Mouse (Mus musculus): ENCODE results near the gene Cavin1. TPM values are rescaled to one million over a fixed set of nuclear protein-coding genes. Genes with fewer than 3 reads are reported as not detected.
A peak's percentile ranks its signal among the peaks of the same experiment; 100 is the strongest.
"Not testable (repeated sequence)": the region's sequence is repeated elsewhere in the genome, so short reads cannot be mapped to it uniquely, and the experiment has no call there.

Cavin1 gene
- 18.2 and 21.4 TPM in 2 replicates for polyA plus RNA-seq (2016; fragmentation: Nextera tagmentation; extraction: Ambion mirVana)

GRCm38 (mm10) chr11:100970557-100970937 lies at the start of gene Cavin1:
Gene Cavin1 (minus strand): TSS chr11:100970887.
- Histone ChIP-seq H3K9me3 (no peaks in the 10 kb centered on the region), H3K4me3 (peak within 1 kb of the TSS; percentile 50), H3K27ac (peak within 1 kb of the TSS; percentile 50), H3K36me3 (no peaks in the 10 kb centered on the region), H3K27me3 (ENCODE audit: insufficient read depth, poor library complexity, severe bottlenecking) (peaks cover 97% of the 10 kb centered on the region), H3K4me1 (replicated peaks) (peaks cover 22% of the 10 kb centered on the region)
- DNase-seq (ENCODE audit: low spot score), result no peak
- WGBS, result 2% methylated on average over 20 of the region's 20 CpGs

GRCm38 (mm10) chr11:101011641-101012040 lies 41.0 kb upstream of the Cavin1 start:
- peak overlapping the region; percentile 75; the same call in 1 of the 2 replicates for H3K4me3 ChIP-seq
- no peak overlapping the region for H3K27ac ChIP-seq
- DNase-seq (ENCODE audit: low spot score), result no peak
- H3K36me3 ChIP-seq, result peaks cover 40% of the 10 kb centered on the region
- no peaks in the 10 kb centered on the region; the same call in 1 of the 2 replicates for H3K27me3 ChIP-seq (ENCODE audit: insufficient read depth, poor library complexity, severe bottlenecking)
- peaks cover 19% of the 10 kb centered on the region for H3K4me1 ChIP-seq (replicated peaks)
- WGBS, result 87% methylated on average over 6 of the region's 6 CpGs
- no peaks in the 10 kb centered on the region for H3K9me3 ChIP-seq

- peak; percentile 30 for DNase-seq (ENCODE audit: low spot score)
- Histone ChIP-seq H3K4me1 (replicated peaks) (peaks cover 19% of the 10 kb centered on the region), H3K27me3 (ENCODE audit: insufficient read depth, poor library complexity, severe bottlenecking) (peaks cover 5% of the 10 kb centered on the region; the same call in 1 of the 2 replicates), H3K36me3 (peaks cover 30% of the 10 kb centered on the region), H3K4me3 (peak overlapping the region; percentile 75), H3K27ac (peak overlapping the region; percentile 90), H3K9me3 (no peaks in the 10 kb centered on the region)
- 12% methylated on average over 29 of the region's 29 CpGs for WGBS
These were observed 39.4 kb upstream of the Cavin1 start for GRCm38 (mm10) chr11:101009888-101010784.

- Histone ChIP-seq H3K4me3 (peak within 1 kb of the TSS; percentile 75), H3K27ac (peak within 1 kb of the TSS; percentile 90), H3K9me3 (no peaks in the 10 kb centered on the region), H3K27me3 (ENCODE audit: insufficient read depth, poor library complexity, severe bottlenecking) (peaks cover 5% of the 10 kb centered on the region; the same call in 1 of the 2 replicates), H3K4me1 (replicated peaks) (peaks cover 19% of the 10 kb centered on the region), H3K36me3 (peaks cover 22% of the 10 kb centered on the region)
- under 1% methylated on average over 44 of the region's 44 CpGs for WGBS
- DNase-seq (ENCODE audit: low spot score), result peak; percentile 97
These were observed 38.6 kb upstream of the Cavin1 start, which contains the start of gene Atp6v0a1 for GRCm38 (mm10) chr11:101009046-101009887. Gene Atp6v0a1 (plus strand): TSS chr11:101009452.

GRCm38 (mm10) chr11:101008206-101009045 lies 37.7 kb upstream of the Cavin1 start:
- 56% methylated on average over 14 of the region's 14 CpGs for WGBS
- no peak for DNase-seq (ENCODE audit: low spot score)
- Histone ChIP-seq H3K9me3 (no peaks in the 10 kb centered on the region), H3K4me1 (replicated peaks) (peaks cover 19% of the 10 kb centered on the region), H3K27ac (peak overlapping the region; percentile 90), H3K4me3 (peak overlapping the region; percentile 75), H3K27me3 (ENCODE audit: insufficient read depth, poor library complexity, severe bottlenecking) (peaks cover 5% of the 10 kb centered on the region; the same call in 1 of the 2 replicates), H3K36me3 (peaks cover 13% of the 10 kb centered on the region)

- 45% methylated on average over 3 of the region's 3 CpGs for WGBS
- no peak for DNase-seq (ENCODE audit: low spot score)
- Histone ChIP-seq H3K27ac (no peak overlapping the region), H3K4me1 (replicated peaks) (no peaks in the 10 kb centered on the region), H3K4me3 (no peak overlapping the region), H3K27me3 (ENCODE audit: insufficient read depth, poor library complexity, severe bottlenecking) (peaks cover 9% of the 10 kb centered on the region; the same call in 1 of the 2 replicates), H3K36me3 (no peaks in the 10 kb centered on the region), H3K9me3 (no peaks in the 10 kb centered on the region)
These were observed 32.5 kb upstream of the Cavin1 start for GRCm38 (mm10) chr11:101003025-101003685.

GRCm38 (mm10) chr11:101001875-101002552 lies 31.3 kb upstream of the Cavin1 start:
- not testable (repeated sequence) for H3K9me3 ChIP-seq; H3K4me1 ChIP-seq (replicated peaks); H3K4me3 ChIP-seq; H3K36me3 ChIP-seq; H3K27ac ChIP-seq; DNase-seq (ENCODE audit: low spot score); H3K27me3 ChIP-seq (ENCODE audit: insufficient read depth, poor library complexity, severe bottlenecking)
- 83% methylated on average over 6 of the region's 6 CpGs for WGBS

- no peak overlapping the region for H3K27ac ChIP-seq
- DNase-seq (ENCODE audit: low spot score), result no peak
- no peaks in the 10 kb centered on the region for H3K36me3 ChIP-seq
- no peak overlapping the region for H3K4me3 ChIP-seq
- H3K4me1 ChIP-seq (replicated peaks), result no peaks in the 10 kb centered on the region
- no peaks in the 10 kb centered on the region for H3K9me3 ChIP-seq
- H3K27me3 ChIP-seq (ENCODE audit: insufficient read depth, poor library complexity, severe bottlenecking), result peaks cover 4% of the 10 kb centered on the region; the same call in 1 of the 2 replicates
- 65% methylated on average over 3 of the region's 3 CpGs for WGBS
These were observed 28.6 kb upstream of the Cavin1 start for GRCm38 (mm10) chr11:100999254-100999653.

GRCm38 (mm10) chr11:100998836-100999235 lies 28.1 kb upstream of the Cavin1 start:
- H3K27me3 ChIP-seq (ENCODE audit: insufficient read depth, poor library complexity, severe bottlenecking), result peaks cover 4% of the 10 kb centered on the region; the same call in 1 of the 2 replicates
- H3K4me3 ChIP-seq, result no peak overlapping the region
- no peaks in the 10 kb centered on the region for H3K9me3 ChIP-seq
- no peak for DNase-seq (ENCODE audit: low spot score)
- no peaks in the 10 kb centered on the region for H3K4me1 ChIP-seq (replicated peaks)
- no peaks in the 10 kb centered on the region for H3K36me3 ChIP-seq
- no peak overlapping the region for H3K27ac ChIP-seq
- 90% methylated on average over 2 of the region's 2 CpGs for WGBS

GRCm38 (mm10) chr11:100996501-100996900 lies 25.8 kb upstream of the Cavin1 start:
- Histone ChIP-seq H3K4me1 (replicated peaks) (no peaks in the 10 kb centered on the region), H3K27ac (no peak overlapping the region), H3K4me3 (no peak overlapping the region), H3K36me3 (no peaks in the 10 kb centered on the region), H3K9me3 (no peaks in the 10 kb centered on the region), H3K27me3 (ENCODE audit: insufficient read depth, poor library complexity, severe bottlenecking) (peaks cover 4% of the 10 kb centered on the region; the same call in 1 of the 2 replicates)
- WGBS, result 89% methylated on average over 4 of the region's 4 CpGs
- no peak for DNase-seq (ENCODE audit: low spot score)

GRCm38 (mm10) chr11:100994655-100995054 lies 24.0 kb upstream of the Cavin1 start:
- WGBS, result 79% methylated on average over 5 of the region's 5 CpGs
- Histone ChIP-seq H3K9me3 (no peaks in the 10 kb centered on the region), H3K4me3 (no peak overlapping the region), H3K36me3 (no peaks in the 10 kb centered on the region), H3K27me3 (ENCODE audit: insufficient read depth, poor library complexity, severe bottlenecking) (no peaks in the 10 kb centered on the region), H3K27ac (no peak overlapping the region), H3K4me1 (replicated peaks) (peaks cover 5% of the 10 kb centered on the region; the same call in 1 of the 2 replicates)
- no peak for DNase-seq (ENCODE audit: low spot score)
